Mouse (Mus musculus) neural tube, embryonic 11.5 days (tissue): ENCODE data around the gene Ppp1r9a. TPM values are rescaled to one million over a fixed set of nuclear protein-coding genes. Genes with fewer than 3 reads are reported as not detected.

Experiments used
- ATAC-seq: fragments of 200-750 bp; cut with Nextera tagmentation; 2 replicates; pipeline ENCODE4 v1.8.0; 2017; ENCODE audit warnings: moderate number of reproducible peaks, mild to moderate bottlenecking, moderate TSS enrichment, moderate library complexity; ENCODE audit not compliant: insufficient read depth, low FRiP score, low TSS enrichment
- DNase-seq: peaks from one replicate; pipeline ENCODE4 v3.0.0-alpha.2; 2015; ENCODE audit warnings: low spot score
- H3K27ac ChIP-seq: fragments of 300-500 bp; sonication (generic); 2 replicates; pipeline ENCODE4 v1.5.1; 2014; ENCODE audit warnings: low read depth, mild to moderate bottlenecking, low read length
- H3K27me3 ChIP-seq: fragments of 300-500 bp; sonication (generic); 2 replicates; pipeline ENCODE4 v1.6.1; 2014; ENCODE audit warnings: mild to moderate bottlenecking, low read length, mixed read lengths; ENCODE audit not compliant: control insufficient read depth, insufficient read depth
- H3K36me3 ChIP-seq: fragments of 300-500 bp; sonication (generic); 2 replicates; pipeline ENCODE4 v1.6.1; 2014; ENCODE audit warnings: mild to moderate bottlenecking, low read length, moderate library complexity, mixed read lengths; ENCODE audit not compliant: control insufficient read depth, insufficient read depth
- H3K4me1 ChIP-seq: fragments of 300-500 bp; sonication (generic); 2 replicates; pipeline ENCODE4 v1.6.1; 2014; ENCODE audit warnings: low read length, mixed read lengths; ENCODE audit not compliant: control insufficient read depth, insufficient read depth
- H3K4me2 ChIP-seq: fragments of 300-500 bp; sonication (generic); 2 replicates; pipeline ENCODE4 v1.6.1; 2014; ENCODE audit warnings: low read depth, mild to moderate bottlenecking, moderate library complexity
- H3K4me3 ChIP-seq: fragments of 300-500 bp; sonication (generic); 2 replicates; pipeline ENCODE4 v1.5.1; 2014; ENCODE audit warnings: low read depth, low read length
- H3K9ac ChIP-seq: fragments of 300-500 bp; sonication (generic); 2 replicates; pipeline ENCODE4 v1.6.1; 2014; ENCODE audit warnings: mild to moderate bottlenecking, low read length
- H3K9me3 ChIP-seq: fragments of 300-500 bp; sonication (generic); 2 replicates; pipeline ENCODE4 v1.6.1; 2016; ENCODE audit warnings: low read length; ENCODE audit not compliant: control insufficient read depth
- WGBS: fragments of 180-500 bp; shearing (Covaris S2); extraction: QIAGEN DNeasy Blood & Tissue Kit; methylation state at CpG from one replicate; pipeline ENCODE4 v1.1.7; 2014; 5-methylcytosine and 5-hydroxymethylcytosine counted together
- polyA plus RNA-seq: library from polyadenylated mRNA; unstranded; fragments of >200 nt; fragmentation: Nextera tagmentation; extraction: Ambion mirVana; gene quantifications from 2 replicates; pipeline ENCODE4 v1.2.1, GENCODE M21; 2014

Ppp1r9a gene
- polyA plus RNA-seq, 1 experiment from 2014 or later, result 16.7 TPM

DNA sequence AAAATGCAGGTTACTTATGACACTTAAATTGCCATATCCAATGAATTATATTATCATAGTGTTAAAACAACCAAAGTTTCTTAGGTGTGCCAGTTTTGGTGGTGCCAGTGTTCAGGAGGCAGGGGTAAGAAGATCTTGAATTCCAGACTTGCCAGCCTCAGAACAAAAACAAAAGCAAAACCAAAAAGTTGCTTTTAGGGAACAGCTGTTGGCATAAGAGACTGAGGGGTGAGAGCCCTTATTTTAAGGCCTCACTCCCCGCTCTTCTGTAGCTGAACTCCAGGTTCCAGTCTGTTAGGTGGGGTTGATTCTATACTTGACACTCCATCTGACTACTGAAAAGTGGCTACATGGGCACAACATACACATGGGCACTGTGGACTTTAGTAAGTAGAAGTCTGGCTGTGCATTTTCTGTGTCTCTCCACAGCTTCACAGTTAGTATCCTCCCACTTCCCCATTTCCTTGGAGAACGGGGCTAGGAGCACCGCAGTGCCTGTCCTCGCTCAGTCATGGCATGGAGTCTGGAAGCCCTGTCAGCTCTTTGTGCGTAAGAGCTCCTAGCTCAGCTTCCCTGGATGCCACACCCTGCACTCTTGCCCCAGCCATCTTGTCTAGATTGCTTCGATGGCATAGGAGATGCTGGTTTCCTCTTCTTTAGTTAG is 103.7 kb downstream of the Ppp1r9a start:
- ATAC-seq (no peak), DNase-seq (no peak)
- Histone ChIP-seq H3K36me3 (no peaks in the 10 kb centered on the region), H3K4me2 (no peak overlapping the region), H3K9me3 (no peaks in the 10 kb centered on the region), H3K4me1 (peaks cover 6% of the 10 kb centered on the region; the same call in 1 of the 2 replicates), H3K27ac (no peak overlapping the region), H3K9ac (no peak overlapping the region), H3K4me3 (no peak overlapping the region), H3K27me3 (no peaks in the 10 kb centered on the region)
- WGBS, result 89% methylated on average over 6 of the region's 6 CpGs

DNA sequence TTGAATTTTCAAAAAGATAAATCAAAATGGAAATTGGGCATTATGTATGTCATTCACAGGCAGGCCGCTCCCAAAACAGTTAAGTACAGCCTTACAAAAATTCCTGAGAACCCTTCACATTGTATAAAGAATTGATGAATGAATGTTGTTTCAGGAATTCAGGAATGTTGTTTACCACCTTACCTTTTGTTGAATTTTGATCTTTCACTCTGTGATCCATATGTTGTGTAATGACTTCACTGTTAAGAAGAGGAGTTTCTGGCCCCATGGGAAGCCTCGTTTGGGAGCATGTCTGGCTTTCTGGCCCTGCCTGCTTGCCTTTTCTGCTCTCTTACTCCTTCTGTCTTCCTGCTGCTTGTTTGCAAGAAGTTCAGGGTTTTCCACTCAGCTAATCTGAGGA is 105.4 kb downstream of the Ppp1r9a start:
- Histone ChIP-seq H3K4me2 (no peak overlapping the region), H3K36me3 (no peaks in the 10 kb centered on the region), H3K27ac (no peak overlapping the region), H3K4me3 (no peak overlapping the region), H3K4me1 (peaks cover 17% of the 10 kb centered on the region), H3K27me3 (no peaks in the 10 kb centered on the region), H3K9me3 (no peaks in the 10 kb centered on the region), H3K9ac (no peak overlapping the region)
- WGBS, result 54% methylated on average over 2 of the region's 2 CpGs
- no peak for DNase-seq
- ATAC-seq, result no peak

DNA sequence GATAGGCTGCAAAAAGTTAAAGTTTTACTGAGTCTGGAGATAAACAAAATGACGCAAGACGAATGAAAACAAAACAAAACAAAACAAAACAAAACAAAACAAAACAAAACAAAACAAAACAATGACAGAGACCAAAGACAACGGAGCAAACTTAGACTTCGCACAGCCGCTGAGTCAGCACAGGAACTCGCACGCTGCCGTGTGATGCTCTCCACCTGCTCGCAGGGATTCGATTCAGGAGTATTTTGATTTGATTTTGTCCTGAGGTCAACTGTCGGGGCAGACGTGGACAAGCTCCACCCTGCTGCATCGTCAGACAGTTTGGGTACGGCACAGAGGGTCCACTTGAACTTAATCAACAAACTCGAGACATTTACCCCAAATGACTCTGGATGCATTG is 105.9 kb downstream of the Ppp1r9a start:
- Histone ChIP-seq H3K4me2 (no peak overlapping the region), H3K4me1 (peaks cover 17% of the 10 kb centered on the region), H3K4me3 (no peak overlapping the region), H3K36me3 (no peaks in the 10 kb centered on the region), H3K9ac (no peak overlapping the region), H3K9me3 (no peaks in the 10 kb centered on the region), H3K27me3 (no peaks in the 10 kb centered on the region), H3K27ac (no peak overlapping the region)
- WGBS, result 73% methylated on average over 15 of the region's 15 CpGs
- DNase-seq (no peak), ATAC-seq (no peak)

DNA sequence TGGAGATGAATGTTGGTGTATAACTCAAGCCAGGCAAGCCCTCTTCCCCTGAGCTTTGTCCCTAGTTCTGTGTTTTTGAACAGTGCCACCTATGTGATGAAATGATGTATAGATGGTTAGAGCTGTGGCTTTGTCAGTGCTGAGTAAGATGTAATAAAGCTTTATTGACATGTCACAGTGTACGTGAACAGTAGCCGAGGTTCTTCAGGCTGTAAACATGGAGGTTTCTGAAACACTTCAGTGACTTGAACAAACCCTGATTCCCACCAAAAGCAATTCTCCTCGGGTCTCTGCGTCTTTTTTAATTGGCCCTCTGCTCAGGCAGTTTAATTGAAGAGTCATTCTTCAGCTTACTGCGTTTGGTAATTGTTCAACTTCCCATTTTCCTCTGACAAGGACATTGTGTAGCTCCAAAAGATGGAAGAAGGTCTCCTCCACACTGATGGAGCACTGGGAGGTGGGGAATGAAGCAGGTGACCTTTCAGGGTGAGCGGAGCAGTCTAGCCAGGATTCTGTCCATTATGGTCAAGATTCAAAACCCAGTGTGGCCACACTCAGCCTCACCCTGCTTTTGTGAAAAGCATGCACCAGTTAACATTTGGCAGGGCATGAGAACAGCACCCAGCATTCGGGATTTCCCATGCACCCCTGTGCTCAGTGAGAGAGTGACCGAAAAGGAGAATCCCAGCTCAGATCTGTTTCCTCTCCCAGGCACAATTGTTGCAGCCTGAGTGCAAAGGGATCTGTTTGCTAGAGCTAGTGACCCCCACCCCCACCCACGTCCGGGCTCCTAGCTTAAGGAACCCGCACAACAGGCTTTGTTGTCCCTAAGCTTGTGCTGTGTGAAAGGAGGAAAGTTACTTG is 108.1 kb downstream of the Ppp1r9a start:
- Histone ChIP-seq H3K9me3 (no peaks in the 10 kb centered on the region), H3K4me2 (no peak overlapping the region), H3K27ac (no peak overlapping the region), H3K36me3 (no peaks in the 10 kb centered on the region), H3K4me3 (no peak overlapping the region), H3K4me1 (peaks cover 17% of the 10 kb centered on the region), H3K27me3 (no peaks in the 10 kb centered on the region), H3K9ac (no peak overlapping the region)
- 21% methylated on average over 11 of the region's 11 CpGs for WGBS
- ATAC-seq (peak; percentile 45), DNase-seq (peak; percentile 59)

DNA sequence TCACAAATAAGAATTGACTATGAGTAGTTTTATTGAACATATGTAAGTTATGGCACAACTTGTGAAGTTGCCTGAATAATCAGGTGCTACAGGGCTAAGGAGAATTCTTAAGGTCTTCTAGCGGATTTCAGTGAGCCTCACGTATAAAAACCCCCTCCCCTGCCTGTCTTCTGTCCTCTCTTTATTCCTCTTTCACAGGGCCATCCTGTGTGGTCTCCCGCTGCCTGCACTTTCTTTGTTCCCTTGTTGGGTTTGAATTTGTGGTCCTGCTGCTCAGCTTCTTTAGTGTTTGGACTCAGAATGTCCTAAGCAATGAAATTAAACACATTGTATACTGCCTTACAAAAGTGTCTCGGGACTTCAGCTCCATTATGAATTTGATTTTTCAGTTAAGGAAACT is 110.1 kb downstream of the Ppp1r9a start:
- H3K27ac ChIP-seq, result no peak overlapping the region
- no peak overlapping the region for H3K4me2 ChIP-seq
- peak; percentile 40; the same call in 1 of the 2 replicates for ATAC-seq
- peaks cover 18% of the 10 kb centered on the region for H3K4me1 ChIP-seq
- no peak overlapping the region for H3K4me3 ChIP-seq
- H3K9ac ChIP-seq, result no peak overlapping the region
- peak; percentile 26 for DNase-seq
- H3K36me3 ChIP-seq, result no peaks in the 10 kb centered on the region
- 18% methylated on average over 4 of the region's 4 CpGs for WGBS
- H3K27me3 ChIP-seq, result no peaks in the 10 kb centered on the region
- no peaks in the 10 kb centered on the region for H3K9me3 ChIP-seq

DNA sequence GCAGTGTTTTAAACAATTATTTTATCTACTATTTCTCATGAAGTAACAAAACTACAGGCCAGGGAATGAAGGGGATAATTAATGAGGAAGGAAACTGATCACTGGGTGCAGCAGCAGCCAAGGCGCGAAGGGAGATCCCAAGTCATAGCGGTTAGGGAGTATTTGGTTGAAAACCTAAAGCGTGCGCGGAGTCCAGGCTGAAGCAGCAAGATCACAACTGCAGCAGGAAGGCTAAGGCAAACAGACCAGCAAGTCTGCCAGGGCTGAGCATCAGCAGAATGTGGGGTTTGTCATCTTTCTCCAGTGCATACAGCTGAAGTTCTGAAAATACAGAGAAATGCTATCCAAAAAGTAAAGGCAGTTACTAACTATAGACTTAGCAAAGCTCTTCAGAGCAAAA is 111.8 kb downstream of the Ppp1r9a start:
- 96% methylated on average over 6 of the region's 6 CpGs for WGBS
- Histone ChIP-seq H3K9me3 (no peaks in the 10 kb centered on the region), H3K9ac (no peak overlapping the region), H3K4me3 (no peak overlapping the region), H3K27ac (no peak overlapping the region), H3K4me1 (peaks cover 21% of the 10 kb centered on the region), H3K27me3 (no peaks in the 10 kb centered on the region), H3K36me3 (no peaks in the 10 kb centered on the region), H3K4me2 (no peak overlapping the region)
- DNase-seq (no peak), ATAC-seq (no peak)

DNA sequence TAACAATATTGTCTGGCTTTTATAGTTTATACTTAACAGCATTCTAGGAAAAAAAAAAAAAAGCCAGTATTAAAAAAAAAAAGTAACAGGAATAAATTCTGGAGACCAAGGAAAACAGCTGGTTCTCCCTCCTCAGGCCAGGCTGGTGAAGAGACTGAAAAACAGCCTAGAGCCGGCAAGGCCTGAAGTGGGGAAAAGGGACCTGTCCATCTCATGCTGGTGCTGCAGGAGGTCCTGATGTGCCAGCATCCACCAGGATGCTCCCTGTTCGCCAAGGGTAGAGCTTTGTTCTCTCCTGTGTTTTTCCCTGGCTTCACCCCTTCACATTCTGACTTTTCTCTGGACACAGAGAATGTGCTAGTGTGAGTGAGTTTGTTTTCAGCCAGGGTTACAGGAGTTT is 112.5 kb downstream of the Ppp1r9a start:
- WGBS, result 67% methylated on average over 2 of the region's 2 CpGs
- no peak overlapping the region for H3K4me3 ChIP-seq
- H3K4me1 ChIP-seq, result peaks cover 21% of the 10 kb centered on the region
- H3K27me3 ChIP-seq, result no peaks in the 10 kb centered on the region
- no peak overlapping the region for H3K4me2 ChIP-seq
- H3K27ac ChIP-seq, result no peak overlapping the region
- DNase-seq, result no peak
- no peak overlapping the region for H3K9ac ChIP-seq
- no peaks in the 10 kb centered on the region for H3K36me3 ChIP-seq
- H3K9me3 ChIP-seq, result no peaks in the 10 kb centered on the region
- no peak for ATAC-seq

DNA sequence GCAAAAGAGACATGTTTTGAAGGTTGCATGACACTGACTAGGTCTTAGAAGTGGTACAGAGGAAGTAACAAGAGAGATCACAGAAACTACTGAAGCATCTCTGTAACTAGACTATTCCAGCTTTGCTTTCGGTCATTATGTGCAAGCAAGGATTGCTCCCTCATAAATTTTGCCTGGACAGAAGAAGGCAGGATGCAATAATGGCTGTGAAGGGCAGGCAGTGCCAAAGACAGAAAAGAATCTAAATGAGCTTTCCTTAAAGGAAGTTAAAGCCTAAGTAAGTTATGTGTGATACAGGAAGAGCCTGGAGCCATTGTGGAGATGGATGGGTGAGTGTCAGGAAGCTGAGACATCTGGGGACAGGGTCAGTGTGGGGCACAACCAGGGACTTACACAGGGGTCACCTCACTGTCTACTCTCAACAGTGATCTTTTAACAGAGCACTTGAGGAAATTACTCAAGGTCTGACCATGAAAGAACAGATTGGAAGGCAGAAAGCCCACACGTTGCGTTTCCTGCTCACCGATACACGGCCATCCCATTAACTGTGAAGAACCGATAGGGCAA is 115.3 kb downstream of the Ppp1r9a start:
- WGBS, result 16% methylated on average over 6 of the region's 6 CpGs
- no peak for DNase-seq
- Histone ChIP-seq H3K36me3 (no peaks in the 10 kb centered on the region), H3K4me3 (no peak overlapping the region), H3K4me2 (no peak overlapping the region), H3K9me3 (no peaks in the 10 kb centered on the region), H3K27me3 (no peaks in the 10 kb centered on the region), H3K4me1 (peaks cover 10% of the 10 kb centered on the region), H3K9ac (no peak overlapping the region), H3K27ac (0 out of 2 replicates have a peak overlapping the region, but pooled peaks have one; percentile 58)
- peak; percentile 45; the same call in 1 of the 2 replicates for ATAC-seq
